Mouse (Mus musculus): ENCODE data around the gene Ackr3.

- TF ChIP-seq CTCF (IDR thresholded peaks at IDR 0.05; ENCODE audit: low read depth) (no peak), EP300 (optimal IDR thresholded peaks at IDR 0.05) (no peak)
These were observed 19.2 kb downstream of the Ackr3 start for GRCm38 (mm10) chr1:90223006-90223405.
